Mouse (Mus musculus) midbrain, embryonic 13.5 days (tissue): ENCODE data around the gene Adra1d. TPM values are rescaled to one million over a fixed set of nuclear protein-coding genes. Genes with fewer than 3 reads are reported as not detected.
A peak's percentile ranks its signal among the peaks of the same experiment; 100 is the strongest.

Experiments
- ATAC-seq: fragments of 200-750 bp; cut with Nextera tagmentation; 2 replicates; pipeline ENCODE4 v1.8.0; 2017; ENCODE audit warnings: mild to moderate bottlenecking, moderate TSS enrichment, moderate library complexity
- H3K27ac ChIP-seq: fragments of 300-500 bp; sonication (generic); 2 replicates; pipeline ENCODE4 v1.5.1; 2015; ENCODE audit warnings: inconsistent platforms, mild to moderate bottlenecking, moderate library complexity
- H3K27me3 ChIP-seq: fragments of 300-500 bp; sonication (generic); 2 replicates; pipeline ENCODE4 v1.6.1; 2015; ENCODE audit warnings: mild to moderate bottlenecking, inconsistent platforms
- H3K36me3 ChIP-seq: fragments of 300-500 bp; sonication (generic); 2 replicates; pipeline ENCODE4 v1.6.1; 2015; ENCODE audit warnings: mild to moderate bottlenecking, inconsistent platforms
- H3K4me1 ChIP-seq: fragments of 300-500 bp; sonication (generic); replicated peaks from 2 replicates; pipeline ENCODE4 v1.6.1; 2015; ENCODE audit warnings: inconsistent platforms
- H3K4me2 ChIP-seq: fragments of 300-500 bp; sonication (generic); replicated peaks from 2 replicates; pipeline ENCODE4 v1.6.1; 2015; ENCODE audit warnings: moderate library complexity, mild to moderate bottlenecking, inconsistent platforms
- H3K4me3 ChIP-seq: fragments of 300-500 bp; sonication (generic); replicated peaks from 2 replicates; pipeline ENCODE4 v1.5.1; 2015; ENCODE audit warnings: mild to moderate bottlenecking, inconsistent platforms
- H3K9ac ChIP-seq: fragments of 300-500 bp; sonication (generic); replicated peaks from 2 replicates; pipeline ENCODE4 v1.6.1; 2015; ENCODE audit warnings: mild to moderate bottlenecking, inconsistent platforms
- H3K9me3 ChIP-seq: fragments of 300-500 bp; sonication (generic); 2 replicates; pipeline ENCODE4 v1.6.1; 2016; ENCODE audit warnings: mild to moderate bottlenecking, inconsistent platforms
- WGBS: fragments of 180-500 bp; shearing (Covaris S2); methylation state at CpG from one replicate; pipeline ENCODE4 v1.1.7; 2015; 5-methylcytosine and 5-hydroxymethylcytosine counted together
- polyA plus RNA-seq: library from polyadenylated mRNA; unstranded; fragments of >200 nt; fragmentation: Nextera tagmentation; extraction: Ambion mirVana; gene quantifications from 2 replicates; pipeline ENCODE4 v1.2.1, GENCODE M21; 2015

Gene Adra1d
- polyA plus RNA-seq, 1 experiment from 2014 or later, result not detected

DNA sequence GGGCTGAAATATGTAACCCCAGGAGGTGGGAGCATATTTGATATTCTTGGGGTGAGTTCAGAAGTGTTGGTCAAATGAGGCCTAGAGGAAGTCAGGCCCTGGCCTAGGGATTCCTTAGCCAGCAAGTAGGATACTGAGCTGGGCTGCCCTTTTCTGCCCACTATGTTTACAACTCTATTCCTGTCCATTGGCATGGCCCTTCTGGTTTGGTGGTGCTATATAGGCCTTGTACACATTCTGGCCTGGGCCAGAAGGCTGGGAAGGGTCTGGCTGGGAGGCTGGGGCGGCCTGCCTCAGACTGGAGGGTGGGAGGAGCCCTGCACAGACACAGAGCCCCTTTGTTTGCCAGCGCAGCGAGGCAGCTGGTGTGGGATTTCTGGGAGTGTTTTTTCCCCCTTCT, 55.7 kb downstream of the Adra1d start:
- no peaks in the 10 kb centered on the region for H3K9me3 ChIP-seq
- peaks cover 63% of the 10 kb centered on the region for H3K4me1 ChIP-seq
- no peak overlapping the region for H3K4me3 ChIP-seq
- no peaks in the 10 kb centered on the region for H3K36me3 ChIP-seq
- H3K9ac ChIP-seq, result peak overlapping the region; percentile 24
- peak; percentile 81 for ATAC-seq
- H3K27ac ChIP-seq, result peak overlapping the region; percentile 83
- no peaks in the 10 kb centered on the region for H3K27me3 ChIP-seq
- no peak overlapping the region for H3K4me2 ChIP-seq
- WGBS, result 0% methylated on average over 3 of the region's 3 CpGs

GRCm38 (mm10) chr2:131505431-131505830, 56.7 kb downstream of the Adra1d start:
- H3K36me3 ChIP-seq, result no peaks in the 10 kb centered on the region
- no peaks in the 10 kb centered on the region for H3K9me3 ChIP-seq
- H3K4me1 ChIP-seq, result peaks cover 64% of the 10 kb centered on the region
- no peak overlapping the region for H3K4me3 ChIP-seq
- H3K4me2 ChIP-seq, result no peak overlapping the region
- no peak for ATAC-seq
- H3K27me3 ChIP-seq, result no peaks in the 10 kb centered on the region
- H3K9ac ChIP-seq, result no peak overlapping the region
- H3K27ac ChIP-seq, result no peak overlapping the region

GRCm38 (mm10) chr2:131502561-131502960, 59.5 kb downstream of the Adra1d start:
- 82% methylated on average over 5 of the region's 5 CpGs for WGBS
- Histone ChIP-seq H3K36me3 (no peaks in the 10 kb centered on the region), H3K27me3 (no peaks in the 10 kb centered on the region), H3K4me3 (no peak overlapping the region), H3K27ac (no peak overlapping the region), H3K4me2 (no peak overlapping the region), H3K9me3 (no peaks in the 10 kb centered on the region), H3K4me1 (peaks cover 45% of the 10 kb centered on the region), H3K9ac (no peak overlapping the region)
- no peak for ATAC-seq

- no peak overlapping the region for H3K4me3 ChIP-seq
- H3K27ac ChIP-seq, result peak overlapping the region; percentile 45; the same call in 1 of the 2 replicates
- no peaks in the 10 kb centered on the region for H3K9me3 ChIP-seq
- peak overlapping the region; percentile 10; the same call in 1 of the 2 replicates for H3K9ac ChIP-seq
- H3K4me1 ChIP-seq, result peaks cover 39% of the 10 kb centered on the region
- 0 out of 2 replicates have a peak, but pooled peaks have one; percentile 37 for ATAC-seq
- 52% methylated on average over 5 of the region's 5 CpGs for WGBS
- H3K4me2 ChIP-seq, result no peak overlapping the region
- no peaks in the 10 kb centered on the region for H3K36me3 ChIP-seq
- no peaks in the 10 kb centered on the region for H3K27me3 ChIP-seq
Observed at GRCm38 (mm10) chr2:131501886-131502285, 60.2 kb downstream of the Adra1d start.

DNA sequence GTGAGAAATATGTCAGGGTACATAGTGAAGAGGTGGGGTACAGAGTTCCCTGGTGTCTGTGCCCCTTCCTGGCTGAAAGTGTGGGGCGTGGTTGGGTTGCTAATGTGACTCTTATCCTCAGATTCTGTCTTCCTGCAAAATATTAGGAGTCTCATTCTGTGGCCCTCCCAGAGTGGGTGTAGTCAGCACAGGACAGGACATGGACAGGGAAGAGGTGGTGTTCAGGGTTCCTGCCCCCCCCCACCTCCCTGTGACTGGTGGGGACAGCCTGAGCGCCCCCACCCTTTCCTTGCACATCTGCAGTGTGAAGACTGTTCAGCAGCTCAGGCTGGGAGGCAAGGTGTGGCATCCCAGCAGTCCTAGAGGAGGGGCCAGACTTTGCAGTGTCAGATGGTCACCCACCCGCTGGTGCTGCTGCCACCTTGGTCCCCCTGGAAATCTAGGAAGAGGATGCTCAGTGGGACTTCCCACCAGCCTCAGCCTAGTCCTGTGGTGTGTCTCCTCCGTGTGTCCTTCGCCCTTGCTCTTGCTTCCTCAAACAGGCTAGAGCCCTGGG, 62.7 kb downstream of the Adra1d start:
- no peak overlapping the region for H3K9ac ChIP-seq
- peak; percentile 28; the same call in 1 of the 2 replicates for ATAC-seq
- no peaks in the 10 kb centered on the region for H3K36me3 ChIP-seq
- H3K27ac ChIP-seq, result no peak overlapping the region
- H3K4me1 ChIP-seq, result peaks cover 30% of the 10 kb centered on the region
- H3K27me3 ChIP-seq, result no peaks in the 10 kb centered on the region
- no peak overlapping the region for H3K4me3 ChIP-seq
- WGBS, result 78% methylated on average over 5 of the region's 5 CpGs
- no peak overlapping the region for H3K4me2 ChIP-seq
- no peaks in the 10 kb centered on the region for H3K9me3 ChIP-seq

GRCm38 (mm10) chr2:131498219-131498618, 63.9 kb downstream of the Adra1d start:
- Histone ChIP-seq H3K4me1 (peaks cover 38% of the 10 kb centered on the region), H3K9ac (no peak overlapping the region), H3K4me2 (no peak overlapping the region), H3K9me3 (no peaks in the 10 kb centered on the region), H3K27ac (no peak overlapping the region), H3K36me3 (no peaks in the 10 kb centered on the region), H3K27me3 (no peaks in the 10 kb centered on the region), H3K4me3 (no peak overlapping the region)
- ATAC-seq, result no peak
- 81% methylated on average over 7 of the region's 7 CpGs for WGBS

DNA sequence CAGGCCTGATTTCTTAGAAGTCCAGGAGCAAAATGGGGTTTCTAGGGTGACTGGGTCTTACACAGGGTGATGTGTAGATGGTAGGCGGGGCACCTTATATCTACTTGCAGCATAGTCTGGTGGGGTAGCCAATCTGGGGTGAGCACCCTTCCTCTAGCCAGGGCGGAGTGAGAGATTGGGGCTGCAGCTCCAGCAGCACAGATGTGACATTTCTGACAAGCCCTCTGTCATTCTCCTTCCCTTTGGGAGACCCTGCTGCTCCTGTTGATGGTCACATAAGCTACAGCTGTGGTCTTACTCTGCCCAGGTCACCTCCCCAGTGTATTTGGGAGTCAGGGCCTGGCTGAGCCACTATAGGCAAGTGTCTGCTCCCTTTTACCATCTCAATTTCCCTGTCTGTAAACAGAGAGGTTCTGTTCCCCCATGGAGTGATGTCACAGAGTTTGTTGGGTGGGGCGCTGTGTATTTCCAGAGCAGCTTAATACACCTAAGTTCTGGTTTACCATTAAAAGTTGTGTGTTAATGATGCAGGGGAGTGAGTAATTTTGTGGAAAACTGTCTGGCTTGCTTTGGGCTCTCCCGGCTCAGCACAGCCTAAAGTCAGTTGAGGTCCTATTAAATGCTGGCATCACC, 64.7 kb downstream of the Adra1d start:
- Histone ChIP-seq H3K27me3 (no peaks in the 10 kb centered on the region), H3K4me2 (no peak overlapping the region), H3K36me3 (no peaks in the 10 kb centered on the region), H3K9me3 (no peaks in the 10 kb centered on the region), H3K4me1 (peaks cover 40% of the 10 kb centered on the region), H3K9ac (no peak overlapping the region), H3K27ac (no peak overlapping the region), H3K4me3 (no peak overlapping the region)
- ATAC-seq, result no peak
- 95% methylated on average over 4 of the region's 4 CpGs for WGBS

GRCm38 (mm10) chr2:131496125-131496820, 65.8 kb downstream of the Adra1d start:
- Histone ChIP-seq H3K9ac (no peak overlapping the region), H3K4me1 (peaks cover 29% of the 10 kb centered on the region), H3K27me3 (no peaks in the 10 kb centered on the region), H3K9me3 (no peaks in the 10 kb centered on the region), H3K27ac (no peak overlapping the region), H3K36me3 (no peaks in the 10 kb centered on the region), H3K4me3 (no peak overlapping the region), H3K4me2 (no peak overlapping the region)
- ATAC-seq, result no peak
- WGBS, result 90% methylated on average over 5 of the region's 5 CpGs

Other genes starting within 250 kb of the Adra1d start
- gene Rnf24, start 209.4 kb downstream of the Adra1d start, polyA plus RNA-seq, result 23.1 and 23.6 TPM in 2 replicates
- 45.5 and 46.5 TPM in 2 replicates for gene Smox, start 70.8 kb downstream of the Adra1d start, polyA plus RNA-seq